Mouse (Mus musculus) spleen, adult 2 months (tissue): ENCODE measurements around the gene Trim25. TPM values are rescaled to one million over a fixed set of nuclear protein-coding genes. Genes with fewer than 3 reads are reported as not detected.

Experiments
- DNase-seq, 2 experiments: peaks; one replicate each; pipeline versions ENCODE4 v3.0.0 to v3.0.0-alpha.2; 2012 to 2021; ENCODE audit warnings: low spot score in 2 of 2, low read depth in 1 of 2
- H3K27ac ChIP-seq: fragments of 200-500 bp; 2 replicates; pipeline ENCODE4 v1.5.1; 2012; ENCODE audit warnings: low read length, inconsistent platforms; ENCODE audit not compliant: insufficient read depth
- H3K27me3 ChIP-seq: fragments of 200-500 bp; 2 replicates; pipeline ENCODE4 v1.6.1; 2012; ENCODE audit warnings: mild to moderate bottlenecking, moderate library complexity, low read length, inconsistent platforms; ENCODE audit not compliant: control insufficient read depth, insufficient read depth
- H3K36me3 ChIP-seq: fragments of 200-500 bp; 2 replicates; pipeline ENCODE4 v1.6.1; 2012; ENCODE audit warnings: mild to moderate bottlenecking, low read length, inconsistent platforms; ENCODE audit not compliant: control insufficient read depth, insufficient read depth
- H3K4me1 ChIP-seq: fragments of 200-500 bp; 2 replicates; pipeline ENCODE4 v1.6.1; 2011; ENCODE audit warnings: inconsistent platforms; ENCODE audit not compliant: control insufficient read depth, insufficient read depth, insufficient read length
- H3K4me3 ChIP-seq: fragments of 200-500 bp; 2 replicates; pipeline ENCODE4 v1.5.1; 2011; ENCODE audit warnings: mild to moderate bottlenecking, inconsistent platforms; ENCODE audit not compliant: insufficient read depth, insufficient read length; ENCODE audit errors: extremely low read depth
- CTCF ChIP-seq: fragments of 200-500 bp; IDR thresholded peaks from 2 replicates; pipeline ENCODE4 v1.5.1; 2011; ENCODE audit warnings: mild to moderate bottlenecking, inconsistent platforms; ENCODE audit not compliant: insufficient read depth, insufficient read length, insufficient replicate concordance; ENCODE audit errors: extremely low read depth
- POLR2A ChIP-seq: fragments of 200-500 bp; IDR thresholded peaks from 2 replicates; pipeline ENCODE4 v1.6.1; 2011; ENCODE audit warnings: low read depth, low read length, inconsistent platforms
- WGBS: fragments of 180-500 bp; shearing (Covaris S2); methylation state at CpG from one replicate; pipeline ENCODE4 v1.1.7; 2018; 5-methylcytosine and 5-hydroxymethylcytosine counted together
- polyA plus RNA-seq: library from polyadenylated mRNA; depleted of rRNA; stranded (reverse); fragments of >200 nt; gene quantifications from 2 replicates; pipeline ENCODE4 v1.2.3, GENCODE M21; 2012; rRNA removed

Trim25 gene
- polyA plus RNA-seq, 1 experiment: 41.5 TPM

DNA sequence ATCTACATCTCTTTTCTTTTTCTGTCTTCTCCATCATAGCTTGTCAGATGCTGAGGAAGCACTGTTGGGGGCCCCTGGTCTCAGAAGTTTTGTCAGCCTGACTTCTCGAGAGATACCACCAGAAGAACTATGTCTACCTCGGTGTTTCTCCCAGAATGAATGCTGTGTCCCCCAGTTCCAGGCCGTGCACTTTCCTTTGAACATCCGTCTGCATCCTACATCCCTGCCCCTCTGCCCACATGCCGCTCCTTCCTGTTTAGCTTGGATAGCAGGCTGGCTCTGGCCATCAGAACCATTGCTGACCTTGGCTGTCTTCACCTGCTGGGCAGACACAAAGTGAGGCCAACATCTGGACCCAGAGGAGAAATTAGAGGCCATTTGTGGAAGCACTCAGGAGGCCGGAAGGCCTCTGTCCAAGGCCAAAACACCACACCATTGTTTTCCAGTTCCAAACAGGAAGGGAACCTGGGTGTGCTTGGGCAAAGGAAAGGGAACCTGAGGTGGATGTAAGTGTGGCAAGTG is 68.2 kb downstream of the Trim25 start:
- WGBS: 67% methylated on average over 6 of the region's 6 CpGs
- no peak for TF ChIP-seq CTCF
- no peak for TF ChIP-seq POLR2A
- no peaks in the 10 kb centered on the region for H3K27me3 ChIP-seq
- H3K36me3 ChIP-seq: no peaks in the 10 kb centered on the region
- H3K4me3 ChIP-seq: no peak overlapping the region
- no peak for DNase-seq
- no peak overlapping the region for H3K27ac ChIP-seq
- H3K4me1 ChIP-seq: no peaks in the 10 kb centered on the region

DNA sequence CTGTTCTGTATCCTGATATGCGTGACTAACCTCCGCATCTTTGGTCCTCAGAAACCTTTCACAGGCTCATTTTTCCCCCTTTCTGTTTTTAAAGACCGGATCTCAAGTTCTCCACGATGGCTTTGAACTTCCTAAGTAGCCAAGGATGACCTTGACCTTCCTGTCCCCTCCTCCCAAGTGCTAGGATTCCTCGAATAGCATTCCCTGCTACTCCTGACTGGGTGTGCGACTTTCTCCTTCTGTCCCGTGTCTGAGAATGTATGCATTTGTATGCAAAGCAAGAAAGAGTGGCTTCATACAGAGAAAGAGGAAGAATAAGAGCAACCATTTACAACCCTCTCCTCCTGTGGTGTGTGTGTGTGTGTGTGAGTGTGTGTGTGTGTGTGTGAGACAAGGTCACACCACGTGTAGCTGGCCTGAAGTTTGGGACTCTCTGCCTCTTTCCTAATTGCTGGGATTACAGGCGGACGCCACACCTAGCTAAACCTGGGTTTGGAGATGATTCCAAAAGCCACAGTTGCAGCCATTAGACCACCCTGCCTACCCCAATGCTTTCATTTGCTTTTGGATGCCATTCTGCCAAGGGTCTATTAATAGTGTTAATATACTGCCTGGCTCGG is 68.8 kb downstream of the Trim25 start:
- Histone ChIP-seq H3K27ac (no peak overlapping the region), H3K36me3 (no peaks in the 10 kb centered on the region), H3K4me1 (no peaks in the 10 kb centered on the region), H3K4me3 (no peak overlapping the region), H3K27me3 (no peaks in the 10 kb centered on the region)
- TF ChIP-seq POLR2A (no peak), CTCF (no peak)
- 64% methylated on average over 11 of the region's 11 CpGs for WGBS
- DNase-seq: no peak

DNA sequence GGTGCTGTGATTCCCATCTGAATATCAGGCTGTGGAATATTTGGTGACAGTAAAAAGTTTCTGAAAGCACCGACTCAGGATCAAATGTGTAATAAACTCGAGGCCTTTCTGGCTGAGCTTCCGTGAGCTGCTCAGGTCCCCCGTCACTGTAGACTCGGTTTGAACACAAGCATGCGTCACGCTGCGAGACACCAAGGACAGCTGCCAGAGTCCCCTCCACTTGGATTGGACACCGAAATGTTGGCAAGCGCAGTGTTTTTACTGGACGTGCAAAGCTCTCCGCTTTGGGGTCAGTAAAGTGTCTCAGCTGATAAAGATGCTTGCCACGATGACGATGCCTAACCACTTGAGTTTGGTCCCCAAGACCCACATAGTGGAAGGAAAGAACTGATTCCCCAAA is 69.5 kb downstream of the Trim25 start:
- Histone ChIP-seq H3K4me3 (no peak overlapping the region), H3K27me3 (no peaks in the 10 kb centered on the region)
- DNase-seq: no peak

DNA sequence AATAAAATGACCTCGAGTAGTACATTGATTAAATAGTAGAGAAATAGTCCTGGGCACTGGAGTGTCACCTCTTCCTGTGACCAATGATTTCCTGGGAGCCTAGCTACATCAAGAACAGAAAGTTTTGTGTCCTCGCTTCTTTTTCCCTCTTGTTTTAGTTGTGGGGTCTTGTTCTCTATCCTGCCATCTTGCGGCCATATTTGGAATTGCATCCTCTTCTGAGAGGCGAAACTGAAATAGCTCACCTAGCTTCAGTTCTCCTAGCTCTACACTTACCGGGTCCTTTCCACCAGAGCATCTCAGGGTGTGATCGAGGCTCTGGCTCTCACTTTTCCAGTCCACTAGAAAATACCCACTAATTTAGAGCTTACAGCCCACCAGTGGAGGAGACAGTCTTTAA is 70.1 kb downstream of the Trim25 start:
- TF ChIP-seq POLR2A (no peak), CTCF (peak; percentile 26; the same call in 1 of the 2 replicates)
- no peaks in the 10 kb centered on the region for H3K4me1 ChIP-seq
- WGBS: 9% methylated on average over 6 of the region's 6 CpGs
- no peak overlapping the region for H3K27ac ChIP-seq
- H3K36me3 ChIP-seq: no peaks in the 10 kb centered on the region
- H3K27me3 ChIP-seq: no peaks in the 10 kb centered on the region
- peak; percentile 68 for DNase-seq
- no peak overlapping the region for H3K4me3 ChIP-seq

More for the DNA sequence above, 69.5 kb downstream of the Trim25 start:
- TF ChIP-seq CTCF: no peak
- TF ChIP-seq POLR2A: no peak
- Histone ChIP-seq H3K4me1 (no peaks in the 10 kb centered on the region), H3K36me3 (no peaks in the 10 kb centered on the region), H3K27ac (no peak overlapping the region)
- 88% methylated on average over 14 of the region's 14 CpGs for WGBS

Other genes starting within 250 kb of the Trim25 start
- gene Akap1, start 134.8 kb upstream of the Trim25 start, polyA plus RNA-seq: 5.5 and 6.5 TPM in 2 replicates
- gene Scpep1, start 43.9 kb upstream of the Trim25 start, polyA plus RNA-seq: 15.3 and 17.4 TPM in 2 replicates
- 0.31 and 0.75 TPM in 2 replicates for gene Elobl, start 32.4 kb upstream of the Trim25 start, polyA plus RNA-seq
- 3.9 and 4.0 TPM in 2 replicates for gene Coil, start 29.1 kb upstream of the Trim25 start, polyA plus RNA-seq
- 3.9 and 6.9 TPM in 2 replicates for gene Dgke, start 67.5 kb downstream of the Trim25 start, polyA plus RNA-seq
- not detected in 2 replicates for gene Gm525, start 74.5 kb downstream of the Trim25 start, polyA plus RNA-seq